Mouse (Mus musculus) brain, adult 2 months (tissue): ENCODE results near the gene Scn4a.

ENCODE experiments used
- DNase-seq: peaks from one replicate; pipeline ENCODE4 v3.0.0; 2011; ENCODE audit warnings: low read depth, low spot score

The Scn4a gene

DNA sequence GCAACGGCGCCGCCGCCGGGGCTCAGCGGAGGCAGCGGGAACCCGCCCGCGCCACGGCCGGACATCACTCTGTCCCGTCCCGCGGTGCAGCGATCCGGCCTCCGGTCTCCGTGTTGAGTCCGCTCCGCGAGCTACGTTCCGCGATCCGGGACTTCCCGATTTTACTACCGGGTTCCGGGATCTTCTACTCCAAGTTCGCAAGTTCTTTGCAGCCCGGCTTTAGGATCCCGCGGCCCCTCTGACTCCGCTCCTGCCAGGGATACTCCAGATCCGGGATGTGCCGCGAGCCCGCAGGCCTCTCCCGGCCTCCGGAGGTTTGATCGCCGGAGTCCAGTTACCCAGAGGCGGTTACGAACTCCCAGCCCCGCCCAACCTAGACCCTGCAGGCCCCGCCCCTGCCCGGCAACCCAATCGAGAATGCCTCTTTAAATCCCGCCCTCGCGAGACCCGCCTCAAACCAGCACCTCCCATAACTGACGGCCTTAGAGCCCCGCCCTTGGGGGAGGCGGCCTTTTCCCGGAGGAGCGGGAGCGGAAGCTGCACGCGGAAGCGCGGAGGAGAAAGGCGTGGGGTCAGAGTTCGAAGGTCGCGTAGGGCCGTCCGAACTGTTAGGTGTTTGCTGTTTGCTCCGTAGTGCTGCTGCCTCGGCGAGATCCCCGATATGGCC lies 80.3 kb downstream of the Scn4a start, which contains the start of gene Smarcd2:
TSS of gene Smarcd2 (minus strand) at position 329 of the 667 bp plus-strand sequence.
- peak; percentile 99 for DNase-seq

DNA sequence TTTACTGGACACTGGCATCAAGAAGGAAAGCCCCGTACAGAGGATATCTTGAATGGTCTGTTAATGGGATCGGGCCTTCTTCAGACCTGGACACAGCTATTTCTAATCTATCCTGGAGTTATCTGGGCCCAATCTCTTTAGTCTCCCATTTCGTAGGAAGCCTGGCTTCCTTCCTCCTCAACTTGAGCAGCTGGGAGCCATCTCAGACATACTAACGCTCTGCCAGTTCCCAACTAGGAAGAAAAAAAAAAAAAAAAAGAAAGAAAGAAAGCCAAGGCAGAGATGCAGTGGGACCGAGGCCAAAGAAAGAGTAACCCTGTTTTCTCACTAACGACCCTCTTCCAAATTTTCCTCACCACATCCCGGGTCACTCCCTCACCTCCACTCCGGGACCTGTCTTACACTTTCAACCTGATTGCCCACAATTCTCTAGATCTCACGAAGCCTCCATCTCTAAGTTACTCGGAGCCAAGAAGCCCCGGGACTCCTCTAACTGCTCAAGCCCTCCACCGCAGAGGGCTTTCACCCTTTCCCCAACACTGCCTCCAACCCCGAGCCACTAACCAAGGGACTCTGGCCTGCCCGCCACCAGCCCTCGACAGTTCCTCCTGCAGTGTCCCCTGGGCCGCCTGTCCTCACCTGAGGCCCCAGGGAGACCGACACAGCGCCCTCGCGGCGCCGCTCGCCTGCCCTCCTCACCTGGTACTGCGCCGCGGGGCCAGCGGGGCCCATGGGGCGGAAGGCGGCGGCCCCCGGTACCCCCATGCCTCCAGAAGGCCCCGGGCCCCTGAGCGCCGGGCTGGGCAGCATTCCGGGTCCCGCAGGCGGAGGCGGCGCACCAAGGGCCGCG lies 81.1 kb downstream of the Scn4a start:
- DNase-seq, result peak; percentile 51

GRCm38 (mm10) chr11:106271131-106271793 lies 81.8 kb downstream of the Scn4a start:
- DNase-seq, result peak; percentile 81

DNA sequence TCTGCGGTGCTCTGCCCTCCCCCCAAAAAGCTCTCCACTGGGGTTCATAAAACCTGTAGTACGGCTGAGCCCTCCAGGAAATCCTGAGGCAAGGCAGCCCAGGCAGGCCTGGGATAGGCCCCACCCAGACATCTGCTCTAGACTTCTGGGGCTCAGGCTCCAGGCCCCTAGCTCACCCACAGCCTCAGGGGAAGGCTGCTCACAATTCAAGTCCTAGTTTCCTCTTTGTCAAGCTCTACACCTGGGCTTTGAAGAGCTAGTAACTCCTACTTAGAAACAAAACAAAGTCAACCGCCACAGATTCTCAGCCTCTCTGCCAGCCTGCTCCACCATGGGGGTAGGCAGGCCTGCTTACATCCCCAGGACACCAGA lies 84.0 kb downstream of the Scn4a start:
- DNase-seq, result peak; percentile 72
